Mouse (Mus musculus) layer of hippocampus, adult 2 months (tissue): ENCODE results near the gene Pigq. TPM values are rescaled to one million over a fixed set of nuclear protein-coding genes. Genes with fewer than 3 reads are reported as not detected.

Experiments
- DNase-seq, 2 experiments: peaks; one replicate each; pipeline ENCODE4 v3.0.0; 2022; ENCODE audit warnings: low spot score in 2 of 2
- H3K27ac ChIP-seq: fragments of 200-600 bp; 2 replicates; pipeline ENCODE4 v1.8.1; 2022
- H3K4me3 ChIP-seq: fragments of 200-600 bp; 2 replicates; pipeline ENCODE4 v1.8.1; 2022; ENCODE audit warnings: mild to moderate bottlenecking
- CTCF ChIP-seq: fragments of 200-600 bp; conservative IDR thresholded peaks from 2 replicates; pipeline ENCODE4 v1.8.1; 2022; ENCODE audit warnings: antibody characterized with exemption, mild to moderate bottlenecking, moderate library complexity
- total RNA-seq, 2 experiments: library from RNA; stranded (reverse); gene quantifications; 2 replicates each; pipeline ENCODE4 v1.2.3; 2021

Gene Pigq
- total RNA-seq, 2 experiments from 2014 or later, result 120 TPM

- no peak for DNase-seq
- peak overlapping the region; percentile 67 for H3K27ac ChIP-seq
- no peak overlapping the region for H3K4me3 ChIP-seq
- peak; percentile 46 for TF ChIP-seq CTCF
These were observed 62.4 kb downstream of the Pigq start for GRCm38 (mm10) chr17:25882306-25882705.

GRCm38 (mm10) chr17:25881691-25882090 is 63.0 kb downstream of the Pigq start:
- no peak overlapping the region for H3K4me3 ChIP-seq
- DNase-seq, result no peak
- no peak for TF ChIP-seq CTCF
- H3K27ac ChIP-seq, result peak overlapping the region; percentile 67

- peak overlapping the region; percentile 67 for H3K27ac ChIP-seq
- no peak overlapping the region for H3K4me3 ChIP-seq
- no peak for DNase-seq
- no peak for TF ChIP-seq CTCF
These were observed 63.7 kb downstream of the Pigq start for GRCm38 (mm10) chr17:25880913-25881641.

GRCm38 (mm10) chr17:25880196-25880910 is 64.4 kb downstream of the Pigq start, which contains the start of gene Wfikkn1:
Wfikkn1 (minus strand) TSS chr17:25880858.
- DNase-seq, result no peak
- H3K27ac ChIP-seq, result peak within 1 kb of the TSS; percentile 67

GRCm38 (mm10) chr17:25879750-25880149 is 65.0 kb downstream of the Pigq start:
- no peak overlapping the region for H3K4me3 ChIP-seq
- TF ChIP-seq CTCF, result no peak
- no peak for DNase-seq
- peak overlapping the region; percentile 67; the same call in 1 of the 2 replicates for H3K27ac ChIP-seq

More at GRCm38 (mm10) chr17:25880196-25880910, 64.4 kb downstream of the Pigq start, which contains the start of gene Wfikkn1:
- H3K4me3 ChIP-seq, result no peak within 1 kb of the TSS
- no peak for TF ChIP-seq CTCF

- no peak overlapping the region for H3K27ac ChIP-seq
- peak; percentile 83 for TF ChIP-seq CTCF
- no peak for DNase-seq
- no peak overlapping the region for H3K4me3 ChIP-seq
These were observed 65.5 kb downstream of the Pigq start for GRCm38 (mm10) chr17:25879261-25879660.

GRCm38 (mm10) chr17:25878611-25879180 is 66.0 kb downstream of the Pigq start:
- DNase-seq, result no peak
- H3K27ac ChIP-seq, result no peak overlapping the region

GRCm38 (mm10) chr17:25877741-25878610 is 66.8 kb downstream of the Pigq start:
- Histone ChIP-seq H3K27ac (no peak overlapping the region), H3K4me3 (no peak overlapping the region)
- no peak for DNase-seq
- TF ChIP-seq CTCF, result no peak

More at GRCm38 (mm10) chr17:25878611-25879180, 66.0 kb downstream of the Pigq start:
- H3K4me3 ChIP-seq, result no peak overlapping the region
- TF ChIP-seq CTCF, result no peak

GRCm38 (mm10) chr17:25877025-25877424 is 67.7 kb downstream of the Pigq start:
- no peak overlapping the region for H3K27ac ChIP-seq
- TF ChIP-seq CTCF, result no peak
- no peak for DNase-seq

More at GRCm38 (mm10) chr17:25877025-25877424, 67.7 kb downstream of the Pigq start:
- no peak overlapping the region for H3K4me3 ChIP-seq

Other genes with a start within 250 kb of the Pigq start
- 100 to 1,000 TPM; 106 to 122 TPM for gene Gng13, start 227.8 kb downstream of the Pigq start, total RNA-seq
- 1 to 10 TPM; 1.2 to 1.8 TPM for gene Chtf18, start 217.5 kb downstream of the Pigq start, total RNA-seq
- gene Rpusd1, start 217.3 kb downstream of the Pigq start, total RNA-seq, result 10 to 100 TPM; 54.5 to 56.9 TPM
- not detected for gene Mslnl, start 208.9 kb downstream of the Pigq start, total RNA-seq
- gene Msln, start 190.6 kb downstream of the Pigq start, total RNA-seq, result under 1 TPM; 0.51 to 0.69 TPM
- gene Narfl, start 171.2 kb downstream of the Pigq start, total RNA-seq, result 10 to 100 TPM; 37.4 to 39.8 TPM
- gene Haghl, start 159.3 kb downstream of the Pigq start, total RNA-seq, result 100 to 1,000 TPM; 116 to 117 TPM
- gene Ccdc78, start 158.4 kb downstream of the Pigq start, total RNA-seq, result under 1 TPM; 0.49 to 0.51 TPM
- gene Fam173a, start 152.0 kb downstream of the Pigq start, total RNA-seq, result 10 to 100 TPM; 83.0 to 89.3 TPM
- 1 to 10 TPM; 1.4 to 1.9 TPM for gene AC134908.4, start 149.3 kb downstream of the Pigq start, total RNA-seq
- 10 to 100 TPM; 76.9 to 80.3 TPM for gene Metrn, start 147.8 kb downstream of the Pigq start, total RNA-seq
- gene Fbxl16, start 135.9 kb downstream of the Pigq start, total RNA-seq, result 100 to 1,000 TPM; 680 to 699 TPM
- 10 to 100 TPM; 27.9 to 28.9 TPM for gene Wdr24, start 121.3 kb downstream of the Pigq start, total RNA-seq
- gene Jmjd8, start 116.1 kb downstream of the Pigq start, total RNA-seq, result 10 to 100 TPM; 58.0 to 61.1 TPM
- 100 to 1,000 TPM; 164 to 175 TPM for gene Stub1, start 111.5 kb downstream of the Pigq start, total RNA-seq
- 10 to 100 TPM; 43.0 to 44.8 TPM for gene Rhbdl1, start 107.6 kb downstream of the Pigq start, total RNA-seq
- gene Gm20683, start 103.2 kb downstream of the Pigq start, total RNA-seq, result 10 to 100 TPM; 30.0 to 33.9 TPM
- 100 to 1,000 TPM in 1 of 2 experiments, 10 to 100 TPM in 1; 95.9 to 107 TPM for gene Rhot2, start 100.1 kb downstream of the Pigq start, total RNA-seq
- gene Wdr90, start 83.4 kb downstream of the Pigq start, total RNA-seq, result 10 to 100 TPM; 21.7 to 24.6 TPM
- 10 to 100 TPM; 20.9 to 21.6 TPM for gene Mcrip2, start 76.2 kb downstream of the Pigq start, total RNA-seq
- 10 to 100 TPM; 39.0 to 39.9 TPM for gene Mettl26, start 69.9 kb downstream of the Pigq start, total RNA-seq
- gene Wfikkn1, start 64.1 kb downstream of the Pigq start, total RNA-seq, result 1 to 10 TPM; 1.7 to 2.8 TPM
- 10 to 100 TPM; 50.1 to 51.1 TPM for gene Rab40c, start 25.2 kb downstream of the Pigq start, total RNA-seq
- 1 to 10 TPM; 1.3 to 1.5 TPM for gene Nhlrc4, start within 50 bp of the Pigq start, total RNA-seq
- gene A930017K11Rik, start 7.6 kb upstream of the Pigq start, total RNA-seq, result under 1 TPM; 0.41 to 0.64 TPM
- 10 to 100 TPM; 53.6 to 58.8 TPM for gene Capn15, start 40.9 kb upstream of the Pigq start, total RNA-seq
- 100 to 1,000 TPM; 108 to 115 TPM for gene Rab11fip3, start 124.6 kb upstream of the Pigq start, total RNA-seq
- gene Decr2, start 145.4 kb upstream of the Pigq start, total RNA-seq, result 10 to 100 TPM; 26.7 to 28.9 TPM
- 1 to 10 TPM; 5.7 to 6.7 TPM for gene Nme4, start 150.7 kb upstream of the Pigq start, total RNA-seq
- gene Tmem8, start 168.4 kb upstream of the Pigq start, total RNA-seq, result 10 to 100 TPM; 14.1 to 14.2 TPM
- 10 to 100 TPM; 59.7 to 63.9 TPM for gene Mrpl28, start 178.6 kb upstream of the Pigq start, total RNA-seq
- gene Axin1, start 193.8 kb upstream of the Pigq start, total RNA-seq, result 10 to 100 TPM; 24.3 to 25.2 TPM